Mouse (Mus musculus): ENCODE measurements around the gene 1110017D15Rik.

- no peak for TF ChIP-seq CHD2 (IDR thresholded peaks at IDR 0.05; ENCODE audit: low read depth, low read length)
- no peak for TF ChIP-seq ZNF384 (IDR thresholded peaks at IDR 0.05; ENCODE audit: low read depth, low read length)
These were observed 38.2 kb downstream of the 1110017D15Rik start for GRCm38 (mm10) chr4:41478751-41479455.
